Mouse (Mus musculus) thymus, adult 2 months (tissue): ENCODE results near the gene Clec4f.

Experiments
- CTCF ChIP-seq: fragments of 200-500 bp; IDR thresholded peaks from 2 replicates; pipeline ENCODE4 v1.5.1; 2012; ENCODE audit warnings: mild to moderate bottlenecking, control low read depth, low read length, moderate library complexity, borderline replicate concordance; ENCODE audit not compliant: control insufficient read depth, poor library complexity, insufficient read depth; ENCODE audit errors: extremely low read depth
- POLR2A ChIP-seq: fragments of 200-500 bp; IDR thresholded peaks from 2 replicates; pipeline ENCODE4 v1.6.1; 2012; ENCODE audit warnings: mild to moderate bottlenecking, low read length, control low read depth, moderate library complexity; ENCODE audit not compliant: control insufficient read depth, poor library complexity, insufficient read depth; ENCODE audit errors: extremely low read depth

DNA sequence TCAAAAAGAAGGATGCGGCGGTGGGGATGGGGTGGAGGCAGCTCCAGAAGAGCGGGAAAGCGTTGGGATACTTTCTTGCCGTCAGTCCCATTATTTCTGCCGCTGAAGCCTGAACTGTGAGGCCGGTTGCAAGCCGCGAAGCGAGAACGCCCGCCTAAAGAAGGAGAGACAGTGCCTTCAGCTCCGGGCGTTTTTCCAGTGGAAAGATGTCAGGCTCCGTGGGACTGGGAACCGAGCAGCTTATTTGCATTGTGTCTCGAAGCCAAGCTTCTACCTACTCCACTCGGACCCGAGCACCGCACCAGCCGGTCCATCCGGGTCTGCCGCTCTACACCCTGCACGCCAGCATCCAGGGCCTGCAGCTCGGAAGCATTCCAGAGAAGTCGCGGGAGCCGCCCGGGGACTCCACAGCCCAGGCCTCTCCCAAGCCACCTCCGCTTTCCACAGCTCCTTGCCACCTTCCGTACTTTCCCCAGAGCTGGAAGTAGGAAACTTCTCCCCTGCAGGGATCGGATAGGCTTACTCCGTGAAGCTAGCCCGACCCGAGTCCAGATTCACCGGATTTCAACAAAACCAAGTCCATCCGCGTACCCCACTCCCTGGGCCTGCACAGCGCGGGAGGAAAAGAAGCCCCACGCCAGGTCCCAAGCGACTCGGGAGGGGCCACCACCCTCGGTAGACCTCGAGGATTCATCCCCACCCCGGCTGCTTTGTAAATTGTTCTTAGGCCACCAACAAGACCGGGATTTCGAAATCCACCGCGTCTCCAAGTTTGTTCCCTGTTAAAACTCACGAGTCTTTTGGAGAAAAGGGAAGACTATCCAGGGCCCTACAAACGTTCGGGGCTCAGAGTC, 46.4 kb upstream of the Clec4f start:
- TF ChIP-seq POLR2A (no peak), CTCF (no peak)
